Mouse (Mus musculus) ES-E14 (cell line): ENCODE data around the gene Stox2.

Source experiments
- CHD2 ChIP-seq: IDR thresholded peaks from 2 replicates; pipeline ENCODE4 v1.6.1; 2014; ENCODE audit warnings: mild to moderate bottlenecking, low read depth, low read length, inconsistent platforms
- HCFC1 ChIP-seq: IDR thresholded peaks from 2 replicates; pipeline ENCODE4 v1.6.1; 2012; ENCODE audit warnings: low read length, inconsistent platforms, borderline replicate concordance; ENCODE audit not compliant: insufficient read depth
- MAFK ChIP-seq: IDR thresholded peaks from 2 replicates; pipeline ENCODE4 v1.6.1; 2014; ENCODE audit warnings: mild to moderate bottlenecking, low read depth, low read length, inconsistent platforms; ENCODE audit not compliant: insufficient read depth
- ZC3H11A ChIP-seq: IDR thresholded peaks from 2 replicates; pipeline ENCODE4 v1.6.1; 2012; ENCODE audit warnings: low read depth, mild to moderate bottlenecking, inconsistent platforms, low read length, borderline replicate concordance

DNA sequence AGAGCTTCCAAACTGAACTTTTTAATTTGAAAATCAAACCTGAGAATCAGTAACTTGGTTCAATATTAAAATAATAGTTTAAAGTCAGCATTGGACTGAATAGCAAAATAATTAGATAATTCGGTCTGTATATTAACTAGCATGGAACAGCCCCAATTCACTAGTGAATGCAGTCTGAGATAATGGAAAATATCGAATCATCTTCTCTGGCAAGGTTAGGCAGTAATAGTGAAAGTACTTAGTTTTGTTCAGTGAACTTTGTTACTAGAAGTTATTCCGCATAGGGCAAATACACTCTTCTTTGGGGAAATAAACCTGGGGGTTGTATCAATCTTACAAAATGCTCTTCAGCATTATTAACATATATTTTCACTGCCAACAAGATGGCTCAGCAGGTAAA, 147.7 kb downstream of the Stox2 start:
- TF ChIP-seq ZC3H11A: no peak
- no peak for TF ChIP-seq MAFK
- no peak for TF ChIP-seq HCFC1
- TF ChIP-seq CHD2: no peak
